Mouse (Mus musculus): ENCODE data around the gene Spaca7. TPM values are rescaled to one million over a fixed set of nuclear protein-coding genes. Genes with fewer than 3 reads are reported as not detected.

The Spaca7 gene
- not detected in 2 replicates for polyA plus RNA-seq (2012; ENCODE audit: insufficient read depth, insufficient read length, low replicate concordance, missing spikeins)

DNA sequence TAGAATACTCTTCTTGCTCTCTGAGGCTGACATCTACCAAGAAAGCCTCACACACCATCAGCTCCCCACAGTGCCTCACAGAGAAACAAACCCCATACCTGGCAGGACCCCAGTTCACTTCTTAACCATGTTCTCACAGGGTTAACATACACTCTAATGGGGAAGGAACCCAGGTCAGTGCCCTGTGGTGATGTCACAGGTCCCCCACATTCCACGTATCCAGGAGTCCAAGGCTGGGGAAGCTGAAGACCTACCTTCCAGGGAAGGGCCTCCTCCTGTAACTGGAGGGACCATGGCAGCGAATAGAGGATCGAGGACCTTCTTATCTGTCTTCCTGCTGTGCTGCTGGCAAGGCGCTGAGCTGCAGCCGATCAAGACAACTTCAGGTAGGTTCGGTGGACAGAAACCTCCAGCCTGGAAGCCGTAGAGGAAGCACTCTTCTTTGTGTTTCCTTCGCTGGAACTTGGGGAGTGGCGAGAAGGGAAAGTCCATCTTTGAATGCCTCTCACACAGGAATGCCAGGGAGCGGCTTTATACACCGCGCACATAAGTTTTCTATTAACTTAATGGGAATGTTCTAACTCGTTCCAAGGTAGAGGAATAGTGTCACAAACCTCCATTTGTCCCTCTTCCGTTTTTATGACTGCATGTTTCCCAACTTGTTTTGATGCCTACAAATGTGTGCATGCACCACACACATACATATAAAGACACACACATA lies at the start of gene Spaca7:
Spaca7 (plus strand) TSS at position 216 of the 721 bp plus-strand sequence.
- 84% methylated on average over 14 of the region's 14 CpGs for WGBS
- Histone ChIP-seq H3K4me1 (ENCODE audit: control insufficient read depth, insufficient read depth, low read length) (peaks cover 9% of the 10 kb centered on the region), H3K4me3 (ENCODE audit: insufficient read depth, low read depth, low read length) (no peak within 1 kb of the TSS), H3K27ac (ENCODE audit: insufficient read depth, low read depth, low read length) (no peak within 1 kb of the TSS)
- TF ChIP-seq CTCF (IDR thresholded peaks at IDR 0.05; ENCODE audit: insufficient read depth, low read depth, low read length) (no peak), POLR2A (IDR thresholded peaks at IDR 0.05; ENCODE audit: insufficient read depth, low read depth, low read length) (no peak)

DNA sequence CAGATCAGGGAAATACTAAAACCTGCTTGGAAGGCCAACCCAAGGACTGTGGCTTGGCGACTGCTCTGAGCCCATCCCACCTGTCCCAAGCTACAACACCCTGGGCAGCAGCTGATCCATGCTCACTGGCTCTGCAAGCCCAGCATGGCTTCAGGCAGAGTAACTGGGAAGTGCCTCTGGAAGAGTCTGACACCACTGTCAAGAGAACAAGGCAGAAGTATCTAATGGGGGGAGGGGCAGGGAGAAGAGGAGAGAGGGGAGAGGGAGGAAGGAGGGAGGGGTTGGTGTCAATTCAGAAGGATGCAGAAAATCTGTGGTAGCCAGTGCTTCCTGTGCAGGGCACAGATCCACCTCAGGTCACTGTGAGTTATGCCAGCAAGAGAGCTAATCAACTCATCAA lies 48.5 kb upstream of the Spaca7 start:
- Histone ChIP-seq H3K27ac (ENCODE audit: insufficient read depth, low read depth, low read length) (no peak overlapping the region), H3K4me3 (ENCODE audit: insufficient read depth, low read depth, low read length) (no peak overlapping the region), H3K4me1 (ENCODE audit: control insufficient read depth, insufficient read depth, low read length) (no peaks in the 10 kb centered on the region)
- TF ChIP-seq CTCF (IDR thresholded peaks at IDR 0.05; ENCODE audit: insufficient read depth, low read depth, low read length) (no peak), POLR2A (IDR thresholded peaks at IDR 0.05; ENCODE audit: insufficient read depth, low read depth, low read length) (no peak)
- 60% methylated on average over 1 of the region's 1 CpGs for WGBS

DNA sequence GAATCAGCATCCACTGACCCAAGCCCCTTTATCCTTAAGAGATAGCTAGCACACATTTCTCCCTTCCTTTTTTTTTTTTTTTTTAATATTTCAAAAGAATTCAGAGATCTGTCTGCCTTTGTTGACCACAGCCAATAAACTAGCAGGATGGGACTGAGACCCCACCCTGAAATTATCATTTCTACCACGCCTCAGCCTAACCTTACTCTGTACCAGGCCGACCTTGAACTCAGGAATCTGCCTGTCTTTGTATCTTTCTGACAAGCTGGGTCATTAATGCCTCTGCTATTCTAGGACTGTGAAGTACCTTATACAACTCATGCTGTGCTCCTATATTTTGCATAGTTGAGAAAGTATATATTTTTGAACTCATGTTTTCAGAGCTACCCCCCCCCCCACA lies 44.2 kb upstream of the Spaca7 start:
- TF ChIP-seq POLR2A (IDR thresholded peaks at IDR 0.05; ENCODE audit: insufficient read depth, low read depth, low read length) (no peak), CTCF (IDR thresholded peaks at IDR 0.05; ENCODE audit: insufficient read depth, low read depth, low read length) (no peak)
- Histone ChIP-seq H3K4me1 (ENCODE audit: control insufficient read depth, insufficient read depth, low read length) (no peaks in the 10 kb centered on the region), H3K27ac (ENCODE audit: insufficient read depth, low read depth, low read length) (no peak overlapping the region), H3K4me3 (ENCODE audit: insufficient read depth, low read depth, low read length) (no peak overlapping the region)
- WGBS: 96% methylated on average over 2 of the region's 2 CpGs

DNA sequence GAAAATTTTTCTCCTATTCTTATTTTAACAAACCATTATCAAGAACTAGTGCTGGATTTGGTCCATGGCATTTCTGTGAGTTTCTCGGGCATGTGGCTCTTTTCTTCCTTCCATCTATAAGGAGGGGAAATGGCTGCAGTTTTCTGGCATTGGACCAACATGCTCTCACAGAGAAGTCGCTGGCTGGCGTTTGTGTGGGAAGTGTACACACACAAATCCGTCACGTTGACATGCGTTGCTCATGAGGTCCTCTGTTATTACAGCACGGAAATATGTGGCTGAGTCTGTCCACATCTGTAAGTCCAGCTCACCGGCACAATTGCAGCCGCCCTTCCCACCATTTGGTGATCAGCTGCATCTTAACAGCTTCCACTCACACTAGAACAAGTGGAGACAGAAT lies 37.2 kb upstream of the Spaca7 start:
- WGBS: 33% methylated on average over 9 of the region's 9 CpGs

DNA sequence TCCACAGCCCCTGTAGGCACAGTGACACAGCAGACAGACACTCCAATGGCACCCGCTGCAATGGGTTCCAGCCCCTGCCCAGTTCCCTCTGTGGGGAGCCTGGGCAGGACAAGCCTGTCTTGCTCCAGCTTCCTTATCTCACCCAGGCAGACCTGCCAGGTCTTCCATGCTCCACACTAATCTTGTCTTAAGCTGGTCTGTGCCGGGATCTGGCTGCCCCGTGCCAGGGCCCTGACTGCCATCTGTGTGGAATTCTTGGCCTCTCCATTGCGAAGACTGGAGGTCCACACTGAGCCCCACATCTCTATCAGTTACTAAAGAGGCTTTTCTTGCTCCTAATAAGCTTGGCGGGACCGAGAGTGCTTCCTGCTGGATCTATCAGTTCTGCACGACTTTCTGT lies 36.5 kb upstream of the Spaca7 start:
- no peak overlapping the region for H3K4me3 ChIP-seq (ENCODE audit: insufficient read depth, low read depth, low read length)
- WGBS: 93% methylated on average over 7 of the region's 7 CpGs
- peaks cover 5% of the 10 kb centered on the region for H3K4me1 ChIP-seq (ENCODE audit: control insufficient read depth, insufficient read depth, low read length)
- no peak for TF ChIP-seq CTCF (IDR thresholded peaks at IDR 0.05; ENCODE audit: insufficient read depth, low read depth, low read length)
- no peak for TF ChIP-seq POLR2A (IDR thresholded peaks at IDR 0.05; ENCODE audit: insufficient read depth, low read depth, low read length)
- no peak overlapping the region for H3K27ac ChIP-seq (ENCODE audit: insufficient read depth, low read depth, low read length)

More for the DNA sequence above, 37.2 kb upstream of the Spaca7 start:
- no peak overlapping the region for H3K27ac ChIP-seq (ENCODE audit: insufficient read depth, low read depth, low read length)
- no peak overlapping the region for H3K4me3 ChIP-seq (ENCODE audit: insufficient read depth, low read depth, low read length)
- TF ChIP-seq CTCF (IDR thresholded peaks at IDR 0.05; ENCODE audit: insufficient read depth, low read depth, low read length) (no peak), POLR2A (IDR thresholded peaks at IDR 0.05; ENCODE audit: insufficient read depth, low read depth, low read length) (no peak)
- H3K4me1 ChIP-seq (ENCODE audit: control insufficient read depth, insufficient read depth, low read length): peaks cover 5% of the 10 kb centered on the region

DNA sequence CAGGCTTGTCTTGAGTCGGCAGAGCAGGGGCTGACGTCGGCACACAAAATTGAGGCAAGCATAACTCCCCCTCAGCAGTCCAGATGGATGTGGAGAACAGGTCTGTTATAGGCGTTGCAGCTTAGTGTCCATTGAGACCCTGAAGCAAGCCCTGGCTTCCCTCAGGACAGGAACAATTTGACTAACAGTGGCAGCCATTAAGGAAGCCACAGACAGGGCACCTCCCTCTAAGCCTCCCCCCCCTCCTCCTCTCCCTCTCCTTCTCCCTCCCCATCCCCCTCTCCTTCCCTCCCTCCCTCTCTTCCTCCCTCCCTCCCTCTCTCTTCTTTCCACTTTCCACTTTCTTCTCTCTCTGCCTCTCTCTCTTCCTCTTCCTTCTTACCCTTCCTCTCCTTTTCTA lies 27.6 kb upstream of the Spaca7 start:
- H3K4me3 ChIP-seq (ENCODE audit: insufficient read depth, low read depth, low read length): no peak overlapping the region
- no peak overlapping the region for H3K27ac ChIP-seq (ENCODE audit: insufficient read depth, low read depth, low read length)
- no peak for TF ChIP-seq CTCF (IDR thresholded peaks at IDR 0.05; ENCODE audit: insufficient read depth, low read depth, low read length)
- TF ChIP-seq POLR2A (IDR thresholded peaks at IDR 0.05; ENCODE audit: insufficient read depth, low read depth, low read length): no peak
- WGBS: 59% methylated on average over 4 of the region's 4 CpGs
- H3K4me1 ChIP-seq (ENCODE audit: control insufficient read depth, insufficient read depth, low read length): 0 out of 2 replicates have a peak, but pooled peaks cover 3% of the 10 kb centered on the region

DNA sequence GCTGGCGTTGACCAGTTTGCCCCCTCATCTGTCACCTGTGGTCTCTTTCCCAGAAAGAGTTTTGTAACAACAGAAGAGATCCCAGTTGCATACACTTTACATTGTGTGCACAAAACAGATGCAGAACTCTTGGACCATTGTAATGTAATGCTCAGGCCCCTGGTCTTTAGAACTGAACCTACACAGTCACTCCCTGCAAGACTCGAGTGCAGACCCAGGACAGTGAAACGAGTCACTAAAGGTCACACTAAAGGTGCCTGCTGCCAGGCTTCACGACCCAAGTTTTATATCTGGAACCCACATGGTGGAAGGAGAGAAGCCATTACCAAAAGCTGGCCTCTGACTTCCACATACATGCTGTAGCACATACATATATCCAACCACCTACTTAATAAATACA lies 27.2 kb upstream of the Spaca7 start:
- no peak for TF ChIP-seq POLR2A (IDR thresholded peaks at IDR 0.05; ENCODE audit: insufficient read depth, low read depth, low read length)
- no peak for TF ChIP-seq CTCF (IDR thresholded peaks at IDR 0.05; ENCODE audit: insufficient read depth, low read depth, low read length)
- WGBS: 75% methylated on average over 4 of the region's 4 CpGs

DNA sequence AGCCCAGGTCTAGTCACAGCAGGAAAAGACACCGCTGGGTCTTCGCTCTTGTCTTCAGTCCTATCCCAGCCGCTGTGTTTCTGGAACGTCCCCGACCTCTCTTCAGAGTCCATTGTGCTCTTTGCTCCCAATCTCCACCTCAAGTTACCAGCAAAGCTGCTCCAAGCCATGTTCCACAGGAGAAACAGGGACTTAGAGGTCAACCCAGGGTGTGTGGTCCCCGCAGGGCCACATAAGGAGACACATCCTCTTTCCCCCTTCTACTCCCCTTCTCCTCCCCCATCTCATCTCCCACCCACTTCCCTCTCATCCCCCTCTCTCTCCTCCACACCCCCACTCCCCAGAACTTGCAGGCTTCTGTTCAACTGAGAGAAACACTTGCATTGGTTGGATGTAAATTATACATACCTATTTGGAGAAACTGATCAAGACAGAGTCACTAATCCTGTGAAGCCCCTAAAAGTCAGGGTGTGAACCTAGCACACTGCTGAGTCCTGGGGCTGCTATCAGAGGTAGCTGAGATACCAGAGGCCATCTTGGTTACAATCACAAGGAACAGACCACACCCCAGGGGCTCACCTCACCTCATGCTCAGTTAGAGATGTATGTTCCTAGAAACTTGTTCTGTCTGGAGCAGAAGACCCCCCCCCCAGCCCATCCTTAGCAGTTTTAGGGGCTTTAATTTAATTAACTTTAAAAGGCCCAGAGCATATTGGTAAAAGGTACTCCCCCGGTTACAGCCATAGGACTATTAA lies 25.2 kb upstream of the Spaca7 start:
- H3K4me3 ChIP-seq (ENCODE audit: insufficient read depth, low read depth, low read length): no peak overlapping the region
- H3K27ac ChIP-seq (ENCODE audit: insufficient read depth, low read depth, low read length): no peak overlapping the region
- 84% methylated on average over 7 of the region's 7 CpGs for WGBS
- no peak for TF ChIP-seq POLR2A (IDR thresholded peaks at IDR 0.05; ENCODE audit: insufficient read depth, low read depth, low read length)
- no peak for TF ChIP-seq CTCF (IDR thresholded peaks at IDR 0.05; ENCODE audit: insufficient read depth, low read depth, low read length)
- 0 out of 2 replicates have a peak, but pooled peaks cover 3% of the 10 kb centered on the region for H3K4me1 ChIP-seq (ENCODE audit: control insufficient read depth, insufficient read depth, low read length)

More for the DNA sequence above, 27.2 kb upstream of the Spaca7 start:
- Histone ChIP-seq H3K4me1 (ENCODE audit: control insufficient read depth, insufficient read depth, low read length) (0 out of 2 replicates have a peak, but pooled peaks cover 3% of the 10 kb centered on the region), H3K27ac (ENCODE audit: insufficient read depth, low read depth, low read length) (no peak overlapping the region), H3K4me3 (ENCODE audit: insufficient read depth, low read depth, low read length) (no peak overlapping the region)

DNA sequence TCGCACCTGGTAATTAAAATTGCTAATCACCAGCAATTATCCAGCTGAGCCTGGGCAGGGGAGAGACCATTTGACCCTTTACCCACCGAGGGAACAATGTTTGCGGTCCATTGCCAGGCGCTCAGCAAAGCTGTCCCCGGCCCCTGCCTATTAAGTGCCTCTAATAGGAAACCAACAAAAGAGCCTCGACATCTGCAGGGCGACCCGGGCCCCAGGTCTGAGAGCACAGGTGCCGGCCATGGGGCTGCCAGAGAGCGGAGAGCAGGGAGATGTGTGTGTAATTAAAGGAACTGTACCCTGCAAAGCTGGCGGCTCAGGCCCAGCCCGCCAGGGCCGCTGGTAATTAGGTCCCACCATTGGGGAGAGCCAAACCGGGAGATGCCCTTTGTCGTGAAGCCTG lies 24.6 kb upstream of the Spaca7 start:
- TF ChIP-seq CTCF (IDR thresholded peaks at IDR 0.05; ENCODE audit: insufficient read depth, low read depth, low read length) (no peak), POLR2A (IDR thresholded peaks at IDR 0.05; ENCODE audit: insufficient read depth, low read depth, low read length) (no peak)
- Histone ChIP-seq H3K4me3 (ENCODE audit: insufficient read depth, low read depth, low read length) (no peak overlapping the region), H3K27ac (ENCODE audit: insufficient read depth, low read depth, low read length) (no peak overlapping the region), H3K4me1 (ENCODE audit: control insufficient read depth, insufficient read depth, low read length) (0 out of 2 replicates have a peak, but pooled peaks cover 3% of the 10 kb centered on the region)
- 52% methylated on average over 15 of the region's 15 CpGs for WGBS

All from olfactory bulb, adult 2 months (tissue).